Mouse (Mus musculus) liver (tissue): ENCODE results near the gene Icam5.
A peak's percentile ranks its signal among the peaks of the same experiment; 100 is the strongest.
"Not testable (repeated sequence)": the region's sequence is repeated elsewhere in the genome, so short reads cannot be mapped to it uniquely, and the experiment has no call there.

Experiments used
- DNase-seq: peaks from one replicate; pipeline ENCODE4 v3.0.0-alpha.2; 2020; ENCODE audit warnings: mixed read lengths

Gene Icam5

DNA sequence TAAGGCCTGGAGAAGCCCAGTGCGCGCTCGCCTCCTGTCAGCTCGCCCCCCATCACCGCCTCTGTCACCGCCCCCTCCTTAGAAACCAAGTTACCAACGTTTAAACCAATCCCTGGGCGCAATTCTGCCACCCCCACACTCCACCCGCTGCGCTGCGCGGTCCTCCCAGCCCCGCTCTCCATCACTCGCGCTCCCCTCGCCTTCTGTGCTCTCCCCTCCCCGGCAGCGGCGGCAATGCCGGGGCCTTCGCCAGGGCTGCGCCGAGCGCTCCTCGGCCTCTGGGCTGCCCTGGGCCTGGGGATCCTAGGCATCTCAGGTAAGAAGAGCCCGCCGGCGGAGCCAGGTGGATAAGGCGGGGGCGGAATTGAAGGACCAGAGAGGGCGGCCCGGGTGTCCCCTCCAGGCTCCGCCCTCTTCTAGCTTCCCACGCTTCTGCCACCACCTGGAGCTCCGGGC is at the start of gene Icam5:
Gene Icam5 (plus strand): TSS at position 178 of the 456 bp plus-strand sequence.
- peak; percentile 65 for DNase-seq

DNA sequence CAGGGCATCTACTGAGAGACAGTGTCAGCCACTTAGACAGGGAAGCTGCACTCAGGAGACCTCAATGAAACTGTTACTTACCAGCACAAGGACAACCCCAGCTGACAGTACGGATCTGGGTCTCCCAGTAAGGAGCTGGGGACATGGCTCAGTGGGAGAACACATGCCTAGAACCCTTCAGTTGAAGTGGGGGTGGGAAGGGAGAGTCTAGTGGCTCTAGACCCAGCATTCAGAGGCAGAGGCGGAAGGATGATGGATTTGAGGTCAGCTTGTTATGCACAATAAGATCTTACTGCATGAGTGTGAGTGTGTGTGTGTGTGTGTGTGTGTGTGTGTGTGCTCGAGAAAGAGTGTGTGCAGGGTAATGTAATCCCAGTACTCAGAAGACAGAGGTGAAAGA is 49.7 kb upstream of the Icam5 start:
- no peak for DNase-seq

DNA sequence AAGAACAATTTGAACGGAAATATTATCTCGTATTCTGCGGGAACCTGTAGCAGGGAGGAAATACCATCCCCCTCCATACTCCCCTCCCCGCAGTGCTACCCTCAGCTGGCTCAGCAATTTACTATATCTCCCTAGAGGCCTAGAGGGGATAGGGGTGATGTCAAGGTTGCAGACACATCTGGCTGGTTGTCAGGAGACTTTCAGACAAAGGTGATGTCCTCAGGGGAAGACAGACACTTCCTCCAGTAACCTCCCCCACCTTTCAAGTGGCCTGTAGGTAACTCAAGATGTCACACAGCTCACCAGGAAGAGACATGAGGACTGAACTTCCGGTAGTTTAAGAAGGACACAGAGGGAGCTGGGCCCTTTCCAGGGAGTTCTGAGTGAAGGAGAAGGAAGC is 48.7 kb upstream of the Icam5 start:
- no peak for DNase-seq

DNA sequence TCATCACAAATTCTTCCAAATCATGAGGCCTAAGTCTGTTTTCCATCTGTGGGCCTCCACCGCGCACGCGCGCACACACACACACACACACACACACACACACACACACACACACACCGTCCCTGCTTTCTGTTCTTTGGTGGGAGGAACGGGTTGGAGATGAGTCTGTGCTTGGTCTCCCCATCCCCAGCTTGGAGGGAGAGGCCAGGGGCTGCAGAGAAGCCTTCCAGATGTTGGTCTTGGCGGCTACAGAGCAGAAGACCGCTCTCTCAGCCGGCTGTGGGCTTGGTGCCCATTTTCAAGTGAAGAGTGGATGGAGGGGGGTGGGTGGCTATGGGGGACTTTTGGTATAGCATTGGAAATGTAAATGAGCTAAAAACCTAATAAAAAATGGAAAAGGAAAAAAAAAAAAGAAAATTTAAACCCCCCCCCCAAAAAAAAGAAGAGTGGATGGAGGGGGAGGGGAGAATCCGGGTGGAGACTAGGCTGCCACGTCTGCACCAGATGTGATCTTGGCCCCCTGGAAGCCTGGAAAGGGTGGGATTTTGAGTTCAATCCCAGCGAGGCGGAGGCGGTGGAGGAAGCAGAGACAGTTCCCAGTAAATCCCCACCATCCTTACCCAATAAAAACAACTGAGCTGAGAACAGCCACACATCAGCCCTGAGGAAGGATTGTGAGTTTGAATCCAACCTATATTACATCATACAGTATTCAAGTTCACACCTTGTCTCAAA is 44.8 kb upstream of the Icam5 start:
- peak; percentile 42 for DNase-seq

DNA sequence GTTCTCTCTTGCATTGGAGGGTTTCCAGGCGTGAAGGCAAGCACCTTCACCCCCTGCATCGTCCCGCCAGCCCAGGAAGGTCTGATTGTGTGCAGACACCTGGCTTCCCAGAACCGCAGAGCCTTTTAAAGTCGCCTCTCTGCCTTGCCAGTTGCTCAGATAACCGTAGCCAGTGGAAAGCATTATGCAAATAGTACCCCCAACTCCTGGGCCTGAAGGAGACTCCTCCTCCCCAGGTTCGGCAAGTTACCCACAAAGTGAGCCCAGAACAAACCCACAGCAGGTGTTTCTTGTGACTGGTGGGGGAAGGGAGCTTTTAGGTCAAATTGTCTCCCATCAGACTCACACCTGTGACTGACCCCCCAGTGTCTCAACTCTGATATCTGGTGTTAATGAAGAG is 43.9 kb upstream of the Icam5 start:
- DNase-seq = no peak

DNA sequence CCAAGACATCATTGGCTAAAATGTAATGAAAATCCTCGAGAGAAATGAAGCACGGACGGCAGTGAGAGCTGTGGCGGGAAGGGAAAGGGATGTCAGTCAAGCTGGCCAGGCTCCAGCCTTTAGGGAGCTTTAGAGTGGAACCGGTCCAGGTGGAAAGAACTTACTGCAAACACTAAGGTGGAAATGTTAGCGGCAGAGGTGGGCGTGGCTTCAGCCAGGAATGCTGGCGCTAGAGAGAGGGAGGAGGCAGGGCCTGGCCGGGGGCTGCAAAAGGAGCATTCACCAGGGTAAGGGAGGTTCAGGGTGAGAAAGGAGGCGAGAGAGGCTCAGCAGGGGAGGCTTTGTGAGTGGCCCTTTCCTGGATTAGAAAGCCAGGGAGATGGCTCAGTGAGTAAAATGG is 41.0 kb upstream of the Icam5 start:
- DNase-seq = peak; percentile 56

DNA sequence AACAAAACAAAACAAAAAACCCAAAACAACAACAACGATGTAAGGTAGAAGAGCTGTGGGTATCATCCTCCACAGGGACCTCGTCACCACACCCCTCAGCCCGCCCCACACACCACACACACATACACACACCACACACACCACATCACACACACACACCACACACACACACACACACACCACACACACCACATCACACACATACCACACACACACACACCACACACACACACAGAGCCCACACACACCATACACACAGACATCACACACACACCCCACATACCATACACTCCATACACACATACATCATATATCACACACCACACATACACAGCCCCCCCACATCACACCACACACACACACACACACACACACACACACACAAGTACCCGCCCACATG is 40.3 kb upstream of the Icam5 start:
- DNase-seq = no peak

DNA sequence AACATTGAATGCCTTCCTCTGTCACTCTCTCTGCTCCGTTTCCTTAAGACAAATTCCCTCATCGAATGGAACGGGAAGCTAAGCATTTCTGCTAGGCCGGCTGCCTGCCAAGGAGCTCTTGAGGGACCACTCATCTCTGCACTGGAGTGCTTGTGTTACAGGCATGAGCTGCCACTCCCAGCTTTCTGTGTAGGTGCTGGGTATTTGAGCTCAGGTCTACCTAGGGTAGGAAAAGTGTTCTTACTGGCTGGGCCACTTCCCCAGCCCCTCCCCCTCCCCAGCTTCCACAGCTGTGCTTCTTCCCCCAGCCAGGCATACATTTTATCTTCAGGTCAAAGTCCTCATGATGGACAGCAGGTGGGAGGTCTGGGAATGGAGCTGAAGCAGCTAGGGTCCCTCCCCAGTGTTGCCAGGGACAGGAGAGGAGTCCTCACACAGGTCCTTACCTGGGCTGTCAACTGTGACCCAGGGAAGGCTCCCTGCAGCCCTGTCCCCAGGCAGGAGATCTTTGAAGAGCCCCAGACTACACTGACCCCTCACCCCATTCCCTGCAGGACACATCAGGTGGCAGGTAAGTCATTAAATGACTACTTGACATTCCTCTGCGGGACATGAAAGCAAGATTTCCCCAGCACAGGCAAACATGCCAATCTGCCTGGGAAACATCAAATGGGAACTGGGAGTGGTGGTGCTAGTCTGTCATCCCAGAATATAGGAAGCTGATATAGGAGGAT is 38.5 kb upstream of the Icam5 start:
- DNase-seq = no peak

DNA sequence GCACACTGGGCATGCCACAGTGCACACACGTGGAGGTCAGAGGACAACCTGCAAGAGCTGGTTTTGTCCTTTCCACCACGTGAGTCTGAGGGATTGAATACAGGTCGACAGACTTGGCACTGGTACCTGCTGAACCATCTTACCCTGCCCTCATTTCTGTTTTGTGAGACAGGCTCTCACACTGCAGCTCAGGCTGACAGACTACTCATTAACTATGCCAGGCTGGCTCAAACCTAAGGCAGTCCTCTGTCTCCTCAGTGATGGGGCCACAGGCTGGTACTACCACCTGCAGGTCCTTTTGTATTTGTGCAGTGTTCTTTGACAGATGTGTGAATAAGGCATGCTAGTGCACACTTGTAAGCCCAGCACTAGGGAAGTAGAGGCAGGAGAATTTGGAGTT is 36.8 kb upstream of the Icam5 start:
- no peak for DNase-seq

DNA sequence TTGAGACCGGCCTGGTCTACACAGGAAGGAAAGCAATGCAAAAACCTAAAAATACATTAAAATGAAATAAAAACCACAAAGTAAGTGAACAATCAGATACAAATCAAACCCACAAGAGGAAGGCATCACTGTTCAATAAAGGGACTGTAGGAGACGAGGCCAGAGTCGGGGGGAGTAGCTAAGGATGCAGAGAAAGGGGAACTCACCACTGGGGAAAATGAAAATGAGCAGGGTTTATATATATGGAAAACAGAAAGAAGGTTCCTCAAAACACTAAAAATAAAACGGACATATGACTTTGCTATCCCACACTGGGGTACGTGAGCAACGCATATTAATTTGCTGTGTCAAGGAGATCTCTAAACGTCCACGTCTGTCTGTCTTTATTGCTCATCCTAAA is 34.8 kb upstream of the Icam5 start:
- no peak for DNase-seq

DNA sequence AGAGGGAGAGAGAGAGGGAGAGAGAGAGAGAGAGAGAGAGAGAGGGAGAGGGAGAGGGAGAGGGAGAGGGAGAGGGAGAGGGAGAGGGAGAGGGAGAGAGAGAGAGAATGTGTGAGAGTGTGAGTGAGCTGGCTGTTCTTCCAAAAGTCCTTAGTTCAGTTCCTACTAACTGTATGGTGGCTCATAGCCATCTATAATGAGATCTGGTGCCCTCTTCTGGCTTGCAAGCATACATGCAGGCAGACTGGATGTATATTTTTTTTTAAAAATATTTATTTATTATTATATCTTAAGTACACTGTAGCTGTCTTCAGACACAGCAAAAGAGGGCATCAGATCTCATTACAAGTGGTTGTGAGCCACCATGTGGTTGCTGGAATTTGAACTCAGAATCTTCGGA is 33.5 kb upstream of the Icam5 start:
- DNase-seq = not testable (repeated sequence)

DNA sequence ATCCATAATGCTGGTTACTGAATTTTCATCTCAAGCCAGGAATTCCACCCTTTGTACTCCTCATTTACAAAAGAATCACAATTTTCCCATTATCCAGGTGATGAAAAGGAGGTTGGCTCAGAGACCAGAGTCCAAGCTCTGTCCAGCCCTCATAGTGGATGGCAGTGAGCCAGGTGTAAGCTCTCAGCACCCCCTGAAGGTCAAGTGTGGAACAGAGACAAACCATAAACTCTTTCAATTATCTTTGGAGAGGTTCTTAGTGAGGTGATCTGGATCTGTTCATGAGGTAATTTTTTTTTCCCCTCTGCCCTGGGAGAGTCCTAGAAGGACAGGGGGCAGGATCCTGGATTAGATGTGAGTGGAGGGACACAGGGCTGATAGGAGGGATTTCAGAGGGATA is 31.1 kb upstream of the Icam5 start:
- peak; percentile 10 for DNase-seq

DNA sequence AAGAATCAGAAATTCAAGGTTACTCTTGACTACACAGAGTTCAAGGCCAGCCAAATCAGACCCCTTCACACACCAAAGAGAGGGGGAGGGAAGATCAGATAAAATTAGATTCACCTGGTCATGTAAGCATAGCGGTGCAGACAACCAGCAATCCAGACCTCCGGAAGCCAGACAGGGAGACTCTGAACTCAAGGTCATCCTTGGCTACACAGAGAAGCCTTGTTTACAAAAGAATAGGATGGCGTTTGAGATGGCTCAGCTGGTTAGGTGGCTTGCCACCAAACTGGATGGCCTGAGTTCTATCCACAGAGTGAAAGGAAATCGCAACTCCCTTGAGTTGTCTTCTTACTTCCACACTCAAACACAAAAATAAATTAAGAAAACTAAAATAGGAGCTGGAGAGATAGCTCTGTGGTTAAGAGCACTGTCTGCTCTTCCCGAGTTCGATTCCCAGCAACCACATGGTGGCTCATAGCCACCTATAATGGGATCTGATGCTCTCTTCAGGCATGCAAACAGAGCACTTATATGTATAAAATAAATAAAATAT is 30.1 kb upstream of the Icam5 start:
- no peak for DNase-seq

DNA sequence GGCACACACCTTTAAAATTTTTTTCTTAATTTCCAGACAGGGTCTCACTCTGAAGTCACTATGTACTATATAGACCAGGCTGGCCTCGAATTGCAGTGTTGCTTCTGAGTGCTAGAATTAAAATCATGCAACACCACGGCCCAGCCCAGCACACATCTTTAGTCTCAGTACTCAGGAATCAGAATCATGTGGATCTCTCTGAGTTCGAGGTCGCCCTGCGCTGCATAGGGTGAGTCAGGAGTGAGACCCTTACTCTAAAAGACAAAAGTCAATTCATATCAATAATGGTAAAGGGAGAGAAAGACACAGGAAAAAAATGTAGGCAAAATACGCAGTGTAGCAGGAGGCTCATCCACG is 29.6 kb upstream of the Icam5 start:
- DNase-seq = no peak

DNA sequence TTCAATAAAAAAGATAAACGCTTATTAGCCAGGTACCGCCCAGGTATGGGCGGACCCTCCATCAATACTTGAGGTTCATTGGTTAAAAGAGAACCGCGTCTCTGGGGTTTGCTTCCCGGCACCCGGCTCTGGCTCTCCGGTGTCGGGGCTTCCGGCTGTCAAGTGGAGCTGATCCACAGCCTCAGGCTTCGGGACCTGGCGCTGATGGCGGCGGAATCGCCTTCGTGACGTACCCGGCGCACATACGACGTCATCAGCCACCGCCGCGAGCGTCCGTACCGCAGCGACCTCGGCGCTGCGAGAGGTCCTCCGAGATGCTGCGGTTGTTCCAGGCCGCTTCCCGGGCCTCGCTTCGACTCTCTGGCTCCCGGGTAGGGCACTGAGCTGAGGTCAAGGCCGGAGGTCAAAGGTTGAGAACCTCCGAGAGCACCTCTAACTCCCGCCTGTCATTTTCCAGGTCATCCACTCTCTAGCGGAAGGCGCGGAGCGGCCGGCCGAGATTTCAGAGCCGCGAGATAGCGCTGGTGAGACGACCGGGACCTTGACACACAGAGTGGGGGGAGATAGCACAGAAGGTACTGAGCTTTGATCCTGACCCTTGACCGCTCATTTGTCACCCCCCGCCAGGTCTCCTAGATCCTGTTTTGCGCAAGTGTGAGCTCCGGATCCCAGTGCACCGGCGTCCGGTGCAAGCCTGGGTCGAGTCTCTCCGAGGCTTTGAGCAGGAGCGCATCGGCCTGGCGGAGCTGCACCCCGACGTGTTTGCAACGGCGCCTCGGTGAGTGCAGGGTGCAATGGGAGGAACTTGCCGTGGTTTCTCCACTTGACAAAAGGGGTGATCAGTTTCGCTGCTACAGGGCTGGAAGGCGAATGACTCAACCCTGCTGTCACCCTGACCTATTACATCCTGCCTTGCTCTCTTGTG is 29.0 kb upstream of the Icam5 start, which contains the start of gene Mrpl4:
Gene Mrpl4 (plus strand): TSS at position 112 of the 925 bp plus-strand sequence.
- peak; percentile 88 for DNase-seq

DNA sequence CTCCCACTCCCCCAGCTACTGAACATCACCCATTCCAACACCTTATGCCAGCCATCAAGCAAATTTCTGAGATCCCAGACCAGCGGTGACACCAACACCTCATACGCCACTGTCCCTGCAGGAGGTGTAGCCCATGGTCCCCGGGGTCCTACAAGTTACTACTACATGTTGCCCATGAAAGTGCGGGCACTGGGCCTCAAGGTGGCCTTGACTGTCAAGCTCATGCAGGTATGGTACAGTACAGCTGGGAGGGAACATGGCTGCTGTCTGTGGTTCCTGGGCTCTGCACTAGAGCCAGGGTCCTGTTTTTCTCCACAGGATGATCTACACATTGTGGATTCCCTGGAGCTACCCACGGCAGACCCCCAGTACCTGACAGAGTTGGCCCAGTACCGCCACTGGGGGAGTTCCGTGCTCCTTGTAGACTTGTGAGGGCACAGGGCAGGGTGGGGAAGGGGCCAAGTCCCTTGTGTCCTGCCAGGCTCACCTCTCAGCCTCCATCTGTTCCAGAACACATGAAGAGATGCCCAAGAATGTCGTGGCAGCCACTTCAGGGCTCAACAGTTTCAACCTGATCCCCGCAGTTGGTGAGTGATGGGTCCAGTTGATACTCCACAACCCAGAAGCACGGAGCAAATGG is 24.4 kb upstream of the Icam5 start:
- DNase-seq = no peak

DNA sequence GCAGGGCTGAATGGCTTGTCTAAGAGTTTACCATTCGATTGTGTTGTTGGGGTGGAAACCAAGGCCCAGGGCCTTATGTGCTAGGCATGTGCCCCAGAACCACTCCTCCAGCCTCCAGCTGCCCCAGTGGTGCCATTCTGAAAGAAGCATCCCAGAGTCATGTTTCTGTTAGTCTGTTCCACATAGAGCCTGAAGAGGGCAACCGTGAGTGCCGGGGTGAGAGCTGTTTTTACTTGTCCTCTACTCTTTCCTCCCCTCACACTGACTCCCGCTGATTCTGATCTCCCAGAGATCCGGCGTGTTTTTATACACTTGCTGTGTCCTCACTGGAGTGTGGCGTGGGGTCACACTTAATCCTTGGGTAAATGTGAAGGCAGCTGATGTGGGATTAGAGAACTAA is 23.9 kb upstream of the Icam5 start:
- DNase-seq = peak; percentile 16

DNA sequence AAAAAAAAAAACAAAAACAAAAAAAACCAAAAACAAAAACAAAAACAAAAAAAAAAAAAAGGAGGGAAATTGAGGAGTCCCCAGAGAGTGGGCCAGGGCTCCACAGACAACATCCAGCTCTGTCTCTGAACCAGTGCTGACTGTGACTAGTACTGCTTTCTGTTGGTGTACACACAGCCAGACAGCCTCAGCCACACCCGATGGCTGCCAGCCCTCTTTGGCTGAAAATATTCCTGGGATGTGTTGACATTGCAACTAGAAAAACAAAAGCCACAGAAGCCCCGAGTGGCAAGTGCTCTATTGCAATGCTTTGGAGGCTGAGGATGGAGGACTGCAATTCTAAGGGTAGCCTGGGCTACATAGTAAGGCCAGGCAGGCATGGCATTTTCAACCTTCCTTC is 21.5 kb upstream of the Icam5 start:
- DNase-seq = no peak

DNA sequence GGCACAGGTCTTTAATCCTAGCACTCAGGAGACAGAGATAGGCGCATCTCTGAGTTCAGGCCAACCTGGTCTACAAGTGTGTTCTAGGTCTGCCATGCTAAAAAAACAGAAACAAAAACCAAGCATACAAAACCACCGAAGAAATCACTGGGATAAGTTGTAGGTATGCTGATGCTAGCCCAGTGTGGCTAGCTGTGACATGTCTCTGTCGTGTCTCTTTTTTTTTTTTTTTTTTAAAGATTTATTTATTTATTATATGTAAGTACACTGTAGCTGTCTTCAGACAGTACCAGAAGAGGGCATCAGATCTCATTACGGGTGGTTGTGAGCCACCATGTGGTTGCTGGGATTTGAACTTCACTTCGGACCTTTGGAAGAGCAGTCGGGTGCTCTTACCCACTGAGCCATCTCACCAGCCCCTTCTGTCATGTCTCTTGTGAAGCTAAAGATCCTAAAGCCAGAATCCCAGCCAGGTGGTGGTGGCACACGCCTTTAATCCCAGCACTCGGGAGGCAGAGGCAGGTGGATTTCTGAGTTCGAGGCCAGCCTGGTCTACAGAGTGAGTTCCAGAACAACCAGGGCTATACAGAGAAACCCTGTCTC is 20.8 kb upstream of the Icam5 start:
- not testable (repeated sequence) for DNase-seq

DNA sequence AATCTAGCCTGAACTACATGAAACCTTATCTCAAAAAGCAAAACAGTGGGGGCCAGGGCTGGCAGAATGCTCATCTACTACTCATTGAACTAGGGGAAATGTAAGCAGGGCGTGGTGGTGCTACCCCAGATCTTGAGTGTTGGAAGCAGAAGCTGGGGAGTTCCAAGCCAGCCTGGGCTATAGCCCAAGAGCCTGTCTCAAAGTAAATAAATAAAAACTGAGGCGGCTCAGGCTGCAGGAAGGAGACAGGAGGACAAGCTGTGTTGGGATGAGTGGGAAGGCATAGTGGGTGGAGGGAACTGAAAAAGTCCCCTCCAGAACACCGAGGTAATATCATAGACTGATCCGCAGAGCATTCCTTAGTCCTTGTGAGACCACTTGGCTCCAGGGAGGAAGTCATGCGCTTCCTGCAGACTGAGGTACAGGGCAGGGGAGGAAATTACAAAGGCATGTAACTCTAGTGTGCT is 20.0 kb upstream of the Icam5 start:
- DNase-seq = peak; percentile 44

DNA sequence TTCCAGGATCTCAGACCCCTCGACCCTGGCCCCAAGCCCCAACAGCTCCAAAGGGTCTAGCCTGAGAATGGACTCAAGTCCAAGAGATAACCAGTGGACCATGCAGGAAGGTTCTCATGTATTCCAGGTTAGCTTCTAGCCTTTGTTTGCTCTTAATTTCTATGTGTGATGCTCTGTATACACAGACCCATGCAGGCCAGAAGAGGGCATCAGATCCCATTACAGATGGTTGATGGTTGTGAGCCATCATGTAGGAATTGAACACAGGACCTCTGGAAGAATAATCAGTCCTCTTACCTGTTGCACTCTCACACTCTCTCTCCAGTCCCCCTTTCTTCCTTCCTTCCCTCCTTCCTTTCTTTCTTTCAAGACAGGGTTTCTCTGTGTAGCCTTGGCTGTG is 19.5 kb upstream of the Icam5 start:
- peak; percentile 12 for DNase-seq
